Mouse (Mus musculus): Measurements from ENCODE around the gene Klra1.
"Not testable (repeated sequence)": the region's sequence is repeated elsewhere in the genome, so short reads cannot be mapped to it uniquely, and the experiment has no call there.

Klra1 gene

GRCm38 (mm10) chr6:130386750-130387149, at the start of gene Klra1:
Gene Klra1, minus strand, starts transcription at chr6:130386874.
- no peak for DNase-seq

GRCm38 (mm10) chr6:130429511-130429910, 42.8 kb upstream of the Klra1 start:
- DNase-seq, result no peak

GRCm38 (mm10) chr6:130419158-130419557, 32.5 kb upstream of the Klra1 start:
- no peak for DNase-seq

- no peak for DNase-seq
Observed at GRCm38 (mm10) chr6:130404882-130405281, 18.2 kb upstream of the Klra1 start.

- DNase-seq, result no peak
Observed at GRCm38 (mm10) chr6:130385803-130386202, 871 bp downstream of the Klra1 start.

GRCm38 (mm10) chr6:130382375-130382774, 4.3 kb downstream of the Klra1 start:
- DNase-seq, result no peak

- DNase-seq, result not testable (repeated sequence)
Observed at GRCm38 (mm10) chr6:130345381-130345780, 41.3 kb downstream of the Klra1 start.

- DNase-seq, result not testable (repeated sequence)
Observed at GRCm38 (mm10) chr6:130341973-130342372, 44.7 kb downstream of the Klra1 start.

- DNase-seq, result no peak
Observed at GRCm38 (mm10) chr6:130337411-130337810, 49.3 kb downstream of the Klra1 start, which contains the start of gene Klra3. Gene Klra3, minus strand, starts transcription at chr6:130337574.

All from kidney, postnatal 36 days (tissue).